Mouse (Mus musculus) forebrain, embryonic 15.5 days (tissue): ENCODE data around the gene Sim2. TPM values are rescaled to one million over a fixed set of nuclear protein-coding genes. Genes with fewer than 3 reads are reported as not detected.
A peak's percentile ranks its signal among the peaks of the same experiment; 100 is the strongest.

Experiments
- ATAC-seq: fragments of 200-750 bp; cut with Nextera tagmentation; replicated peaks from 2 replicates; pipeline ENCODE4 v1.8.0; 2017; ENCODE audit warnings: mild to moderate bottlenecking, moderate TSS enrichment, moderate library complexity
- H3K27ac ChIP-seq: fragments of 300-500 bp; sonication (generic); replicated peaks from 2 replicates; pipeline ENCODE4 v1.5.1; 2015; ENCODE audit warnings: mild to moderate bottlenecking, inconsistent platforms
- H3K27me3 ChIP-seq: fragments of 300-500 bp; sonication (generic); 2 replicates; pipeline ENCODE4 v1.6.1; 2015; ENCODE audit warnings: inconsistent platforms
- H3K36me3 ChIP-seq: fragments of 300-500 bp; sonication (generic); 2 replicates; pipeline ENCODE4 v1.6.1; 2015; ENCODE audit warnings: mild to moderate bottlenecking, inconsistent platforms
- H3K4me1 ChIP-seq: fragments of 300-500 bp; sonication (generic); 2 replicates; pipeline ENCODE4 v1.6.1; 2015; ENCODE audit warnings: inconsistent platforms
- H3K4me2 ChIP-seq: fragments of 300-500 bp; sonication (generic); replicated peaks from 2 replicates; pipeline ENCODE4 v1.6.1; 2015; ENCODE audit warnings: mild to moderate bottlenecking, inconsistent platforms
- H3K4me3 ChIP-seq: fragments of 300-500 bp; sonication (generic); 2 replicates; pipeline ENCODE4 v1.5.1; 2015; ENCODE audit warnings: mild to moderate bottlenecking, inconsistent platforms
- H3K9ac ChIP-seq: fragments of 300-500 bp; sonication (generic); replicated peaks from 2 replicates; pipeline ENCODE4 v1.6.1; 2015; ENCODE audit warnings: mild to moderate bottlenecking, inconsistent platforms
- H3K9me3 ChIP-seq: fragments of 300-500 bp; sonication (generic); 2 replicates; pipeline ENCODE4 v1.6.1; 2016; ENCODE audit warnings: inconsistent platforms
- WGBS: fragments of 180-500 bp; shearing (Covaris S2); methylation state at CpG from one replicate; pipeline ENCODE4 v1.1.7; 2015; ENCODE audit warnings: mixed read lengths; 5-methylcytosine and 5-hydroxymethylcytosine counted together
- polyA plus RNA-seq: library from polyadenylated mRNA; unstranded; fragments of >200 nt; fragmentation: Nextera tagmentation; extraction: Ambion mirVana; gene quantifications from 2 replicates; pipeline ENCODE4 v1.2.1, GENCODE M21; 2015

The Sim2 gene
- polyA plus RNA-seq, 1 experiment from 2014 or later = 0.04 TPM

DNA sequence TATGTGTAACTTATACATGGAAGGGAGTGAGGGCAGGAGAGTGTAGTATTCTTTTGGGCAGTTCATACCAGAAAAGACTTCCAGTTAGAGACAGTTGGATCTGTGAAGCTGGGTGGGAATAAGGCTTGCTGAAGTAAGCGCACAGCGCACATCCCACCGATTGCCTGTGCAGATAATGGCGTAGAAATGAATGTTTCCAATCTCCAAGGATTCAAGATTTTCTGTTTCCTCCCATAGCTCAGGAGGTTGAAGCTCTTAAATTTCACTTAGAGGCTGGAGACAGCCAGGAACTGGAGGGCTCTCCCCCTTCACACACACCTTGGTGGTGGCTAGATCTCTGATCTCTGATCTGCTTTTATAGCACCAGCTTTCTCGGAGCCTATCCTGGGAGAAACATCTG is 3.1 kb upstream of the Sim2 start:
- peaks cover 92% of the 10 kb centered on the region for H3K27me3 ChIP-seq
- no peak overlapping the region for H3K4me2 ChIP-seq
- H3K27ac ChIP-seq = no peak overlapping the region
- WGBS = 13% methylated on average over 5 of the region's 5 CpGs
- H3K36me3 ChIP-seq = no peaks in the 10 kb centered on the region
- no peak for ATAC-seq
- peaks cover 15% of the 10 kb centered on the region for H3K4me1 ChIP-seq
- H3K4me3 ChIP-seq = no peak overlapping the region
- H3K9me3 ChIP-seq = no peaks in the 10 kb centered on the region
- H3K9ac ChIP-seq = no peak overlapping the region

DNA sequence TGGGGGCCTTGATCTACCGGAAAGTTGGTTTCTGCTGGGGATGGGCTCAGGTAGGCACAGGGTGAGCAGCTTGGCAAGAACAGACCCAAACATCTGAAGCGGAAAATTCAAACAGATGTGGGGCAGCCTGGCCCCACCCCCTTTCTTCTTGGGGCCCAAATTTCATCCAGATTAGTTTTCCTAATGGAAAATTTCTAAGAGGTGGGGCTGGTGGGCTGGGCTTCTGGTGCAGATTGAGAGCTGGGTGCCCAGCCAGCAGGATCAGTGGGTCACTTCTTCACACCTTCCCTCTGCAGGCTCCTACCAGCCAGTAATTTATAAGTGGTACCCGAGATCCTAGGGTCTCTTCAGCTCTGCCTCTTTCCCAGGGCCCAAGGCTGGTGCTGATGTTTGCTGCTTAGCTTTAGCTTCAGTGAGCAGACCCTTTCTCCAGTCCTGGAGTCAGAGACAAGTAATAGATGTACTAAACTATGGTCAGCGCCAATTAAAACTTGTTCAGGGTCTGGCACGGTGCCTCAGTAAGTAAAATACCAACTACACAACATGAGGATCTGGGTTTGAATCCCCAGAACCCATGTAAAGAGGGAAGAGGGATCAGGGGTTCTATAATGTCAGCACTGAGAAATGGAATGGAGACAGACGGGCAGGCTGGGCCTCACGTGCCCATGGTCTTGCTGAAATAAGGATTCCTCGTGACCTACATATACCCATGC is 2.6 kb upstream of the Sim2 start:
- Histone ChIP-seq H3K4me2 (no peak overlapping the region), H3K27ac (no peak overlapping the region), H3K4me1 (peaks cover 15% of the 10 kb centered on the region), H3K27me3 (peaks cover 90% of the 10 kb centered on the region), H3K36me3 (no peaks in the 10 kb centered on the region), H3K4me3 (no peak overlapping the region), H3K9ac (no peak overlapping the region), H3K9me3 (no peaks in the 10 kb centered on the region)
- ATAC-seq = no peak
- 6% methylated on average over 8 of the region's 8 CpGs for WGBS

DNA sequence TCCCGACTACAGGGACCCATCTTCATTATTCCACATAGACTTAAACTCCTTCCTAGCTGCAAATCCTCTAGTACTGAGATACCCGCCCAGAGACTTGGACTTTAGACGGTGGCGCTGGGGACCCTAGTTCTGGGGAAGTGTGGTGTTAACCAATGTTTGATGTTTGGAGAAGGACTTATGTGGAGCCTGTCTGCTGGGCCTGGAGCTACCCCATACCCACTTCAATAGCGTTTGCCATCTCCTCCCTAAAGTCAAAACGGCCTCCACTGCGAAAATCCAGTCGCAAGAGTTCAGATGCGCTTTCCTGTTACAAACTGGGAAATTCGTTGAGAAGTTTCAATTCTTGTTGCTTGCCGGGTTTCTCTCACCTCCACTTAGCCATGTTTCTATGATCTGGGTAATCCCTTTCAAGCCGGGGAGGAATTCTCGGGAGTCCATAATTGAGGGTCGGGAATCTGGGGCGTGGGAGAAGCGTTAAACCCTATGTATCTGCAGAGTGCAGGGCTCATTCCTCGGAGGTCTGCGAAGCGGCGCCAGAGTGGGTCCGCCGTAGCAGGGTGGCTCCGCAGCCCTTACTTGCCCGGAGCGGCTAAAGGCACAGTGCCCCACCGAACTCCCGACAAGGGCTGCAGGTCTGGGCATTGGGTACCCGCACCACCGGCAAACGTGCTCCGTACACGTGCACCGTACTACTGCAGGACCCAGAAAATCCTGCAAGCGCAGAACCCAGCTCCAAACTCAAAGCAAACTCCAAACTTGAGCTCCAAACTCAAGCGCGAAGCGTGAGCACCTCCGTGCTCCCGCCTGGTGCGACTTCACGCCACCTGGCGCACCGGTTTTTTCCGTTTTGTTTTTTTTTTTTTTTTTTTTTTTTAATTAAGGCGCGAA is 1.5 kb upstream of the Sim2 start:
- H3K9ac ChIP-seq = no peak overlapping the region
- no peak overlapping the region for H3K27ac ChIP-seq
- H3K4me2 ChIP-seq = no peak overlapping the region
- H3K4me3 ChIP-seq = no peak overlapping the region
- peaks cover 15% of the 10 kb centered on the region for H3K4me1 ChIP-seq
- no peak for ATAC-seq
- no peaks in the 10 kb centered on the region for H3K9me3 ChIP-seq
- H3K36me3 ChIP-seq = no peaks in the 10 kb centered on the region
- H3K27me3 ChIP-seq = peaks cover 90% of the 10 kb centered on the region
- WGBS = 1% methylated on average over 46 of the region's 46 CpGs

DNA sequence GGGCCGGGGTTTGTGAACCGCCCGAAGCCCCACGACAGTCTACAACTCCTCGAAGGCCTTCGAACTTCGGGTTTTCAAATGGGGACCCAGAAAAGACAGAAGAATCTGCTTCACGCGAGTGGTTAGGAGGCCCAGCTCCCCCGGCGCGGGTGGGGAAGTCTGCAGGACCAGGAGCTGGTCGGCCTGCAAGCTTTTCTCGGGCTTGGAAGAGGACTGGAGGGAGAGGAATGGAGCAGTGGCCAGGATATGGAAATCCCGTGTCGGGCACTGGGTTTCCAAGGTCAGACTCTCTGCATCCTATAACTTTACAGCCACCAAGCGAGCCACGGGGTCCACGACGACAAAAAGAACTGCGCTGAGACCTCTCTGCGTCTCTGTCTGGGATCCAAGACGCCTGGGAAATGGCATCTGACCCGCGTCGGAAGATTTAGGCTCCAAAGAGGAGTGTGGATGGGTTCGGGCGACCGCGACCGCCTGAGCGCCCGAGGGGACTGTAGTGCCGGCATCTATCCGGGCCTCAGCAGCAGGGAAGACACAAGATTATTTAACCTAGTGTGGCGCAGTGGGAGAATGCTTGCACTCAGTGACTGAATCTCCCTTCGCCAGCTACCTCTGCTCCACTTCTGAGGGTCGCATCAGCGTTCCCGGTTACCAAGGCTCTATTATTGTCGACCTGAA is 744 bp upstream of the Sim2 start:
- no peaks in the 10 kb centered on the region for H3K9me3 ChIP-seq
- no peaks in the 10 kb centered on the region for H3K36me3 ChIP-seq
- no peak overlapping the region for H3K9ac ChIP-seq
- H3K4me1 ChIP-seq = peaks cover 15% of the 10 kb centered on the region
- H3K27ac ChIP-seq = no peak overlapping the region
- under 1% methylated on average over 41 of the region's 41 CpGs for WGBS
- H3K4me3 ChIP-seq = no peak overlapping the region
- H3K4me2 ChIP-seq = no peak overlapping the region
- H3K27me3 ChIP-seq = peaks cover 92% of the 10 kb centered on the region
- ATAC-seq = no peak

DNA sequence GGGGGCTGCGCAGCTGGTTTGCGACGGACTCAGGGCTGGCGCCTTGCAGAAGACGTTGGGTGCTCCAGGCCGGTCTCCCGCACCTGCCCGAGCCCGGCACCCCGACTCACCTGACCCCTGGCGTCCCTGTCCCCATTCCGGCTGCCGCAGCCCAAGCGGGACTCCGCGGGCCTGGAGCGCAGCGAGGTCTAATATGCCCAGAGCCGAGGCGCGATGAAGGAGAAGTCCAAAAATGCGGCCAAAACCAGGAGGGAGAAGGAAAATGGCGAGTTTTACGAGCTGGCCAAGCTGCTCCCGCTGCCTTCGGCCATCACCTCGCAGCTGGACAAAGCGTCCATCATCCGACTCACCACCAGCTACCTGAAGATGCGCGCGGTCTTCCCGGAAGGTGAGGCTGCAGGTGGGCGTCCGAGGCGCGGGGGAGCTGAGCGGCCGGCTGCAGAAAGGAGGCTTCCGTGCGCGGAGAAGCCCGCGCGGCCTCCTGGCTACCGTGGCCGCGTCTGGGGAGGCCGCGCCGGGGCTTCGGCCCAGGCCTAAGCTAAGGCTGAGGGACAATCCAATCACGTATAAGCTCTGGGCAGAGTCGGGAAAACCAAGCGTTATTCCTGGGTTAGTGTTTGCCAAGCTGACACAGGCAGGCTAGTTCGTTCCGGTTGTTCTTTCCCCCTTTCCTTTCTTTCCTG is 1.0 kb downstream of the Sim2 start:
- H3K4me2 ChIP-seq = peak overlapping the region; percentile 37
- no peaks in the 10 kb centered on the region for H3K36me3 ChIP-seq
- H3K27ac ChIP-seq = no peak overlapping the region
- H3K9ac ChIP-seq = no peak overlapping the region
- H3K4me3 ChIP-seq = peak overlapping the region; percentile 30
- peaks cover 93% of the 10 kb centered on the region for H3K27me3 ChIP-seq
- H3K9me3 ChIP-seq = no peaks in the 10 kb centered on the region
- H3K4me1 ChIP-seq = peaks cover 15% of the 10 kb centered on the region
- ATAC-seq = no peak
- WGBS = under 1% methylated on average over 57 of the region's 57 CpGs

DNA sequence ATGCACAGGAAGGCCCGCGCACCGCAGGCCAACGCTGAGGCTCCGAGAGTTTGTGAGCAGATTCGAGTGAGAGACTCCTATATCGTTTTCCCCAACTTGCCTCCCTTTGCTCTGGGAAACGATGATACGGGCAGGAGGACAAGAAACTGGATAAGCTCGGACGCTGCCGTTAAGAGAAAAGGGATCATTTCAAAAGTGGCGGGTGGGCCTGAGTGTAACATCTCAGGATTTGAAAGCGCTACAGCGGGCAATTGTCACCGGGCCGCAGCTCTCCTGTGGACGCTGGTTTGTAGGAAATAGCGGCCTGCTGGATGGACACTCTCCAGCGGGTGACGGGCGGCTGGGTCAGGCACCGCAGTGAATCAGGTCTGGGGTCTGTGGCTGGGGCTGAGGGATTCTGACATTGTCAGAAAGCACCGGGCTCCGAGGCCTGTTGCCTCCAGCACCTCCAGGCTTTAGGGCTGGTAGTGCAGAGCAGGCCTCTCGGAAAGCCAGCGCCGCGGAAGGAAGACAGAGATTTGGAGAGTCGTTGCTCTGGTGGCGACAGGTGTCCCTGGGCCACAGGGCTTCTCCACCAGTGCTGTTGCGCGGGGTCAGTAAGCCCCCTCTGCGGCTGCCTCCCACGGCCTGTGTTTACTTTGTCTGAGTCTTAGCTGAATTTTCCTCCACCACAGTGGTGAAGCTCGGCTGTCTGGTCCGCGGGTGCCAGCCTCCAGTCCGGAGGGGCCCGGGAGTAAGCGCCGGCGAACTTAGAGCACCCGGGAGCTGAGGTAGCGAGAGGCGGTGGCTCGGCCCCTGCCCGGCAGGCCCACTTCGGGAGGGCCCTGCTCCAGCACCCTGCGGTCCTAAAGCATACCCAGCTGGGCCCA is 2.2 kb downstream of the Sim2 start:
- Histone ChIP-seq H3K4me3 (no peak overlapping the region), H3K4me2 (no peak overlapping the region), H3K27me3 (peaks cover 93% of the 10 kb centered on the region), H3K4me1 (peaks cover 15% of the 10 kb centered on the region), H3K9ac (no peak overlapping the region), H3K9me3 (no peaks in the 10 kb centered on the region), H3K27ac (no peak overlapping the region), H3K36me3 (no peaks in the 10 kb centered on the region)
- WGBS = 3% methylated on average over 50 of the region's 50 CpGs
- ATAC-seq = no peak

DNA sequence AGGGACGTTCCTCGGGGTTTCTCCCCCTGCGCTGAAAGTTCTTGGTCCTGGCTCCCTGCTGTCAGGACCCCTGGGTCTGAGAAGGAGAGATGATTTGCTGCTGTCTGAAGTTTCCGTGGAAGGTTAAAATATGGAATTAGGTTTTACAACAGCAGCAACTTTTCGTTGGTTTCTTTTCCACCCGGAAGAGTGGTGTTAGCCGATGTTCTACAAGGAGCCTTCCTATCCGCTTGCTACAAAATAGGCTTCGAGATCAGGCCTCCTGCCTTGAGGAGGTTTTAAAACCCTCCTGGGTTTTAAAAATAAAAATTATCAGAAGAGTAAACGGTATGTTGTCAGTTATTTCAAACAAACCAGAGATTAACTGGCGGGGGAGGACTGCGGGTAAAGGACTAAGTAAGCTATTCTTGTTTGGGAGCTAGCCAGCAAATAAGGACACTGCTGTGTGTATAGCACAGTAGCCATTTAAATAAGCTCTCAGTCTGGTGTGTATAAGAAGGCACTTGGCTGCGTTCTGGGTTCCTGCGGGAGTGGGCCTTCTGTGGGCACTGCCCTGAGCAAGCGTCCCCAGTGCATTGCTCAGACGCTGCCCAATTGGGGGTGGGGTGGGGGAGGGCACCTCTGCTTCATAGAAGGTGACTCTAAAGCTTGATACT is 3.0 kb downstream of the Sim2 start:
- H3K4me2 ChIP-seq = no peak overlapping the region

DNA sequence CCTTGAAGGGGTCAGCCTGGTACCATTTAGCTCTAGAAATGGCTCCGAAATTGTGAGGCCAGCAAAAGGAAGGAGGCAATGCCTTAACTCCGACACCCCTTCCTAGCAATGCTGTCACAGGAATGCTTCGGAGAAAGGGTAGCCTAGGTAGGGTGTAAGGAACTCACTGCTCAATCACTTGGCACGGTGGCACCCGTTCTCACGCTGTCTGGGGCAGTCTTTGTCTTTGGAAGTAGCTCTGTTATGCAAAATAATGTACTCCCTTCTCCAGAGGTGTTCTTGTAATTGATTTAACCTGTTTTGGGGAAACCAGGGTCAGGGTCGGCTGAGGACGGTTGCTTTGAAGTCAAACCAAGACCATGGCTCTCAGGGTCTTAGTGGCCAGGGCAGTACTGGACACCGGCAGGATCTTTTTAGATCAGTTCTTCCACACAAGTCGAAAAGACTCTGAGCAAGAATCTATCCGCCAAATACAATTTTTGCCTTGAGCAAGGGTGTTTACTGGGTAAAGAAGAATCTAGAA is 3.6 kb downstream of the Sim2 start:
- ATAC-seq = no peak
- H3K4me1 ChIP-seq = peaks cover 15% of the 10 kb centered on the region

More for the DNA sequence above, 3.0 kb downstream of the Sim2 start:
- Histone ChIP-seq H3K27ac (no peak overlapping the region), H3K9ac (no peak overlapping the region), H3K4me1 (peaks cover 15% of the 10 kb centered on the region), H3K36me3 (no peaks in the 10 kb centered on the region), H3K9me3 (no peaks in the 10 kb centered on the region), H3K27me3 (peaks cover 93% of the 10 kb centered on the region), H3K4me3 (no peak overlapping the region)
- ATAC-seq = no peak
- 6% methylated on average over 16 of the region's 16 CpGs for WGBS

DNA sequence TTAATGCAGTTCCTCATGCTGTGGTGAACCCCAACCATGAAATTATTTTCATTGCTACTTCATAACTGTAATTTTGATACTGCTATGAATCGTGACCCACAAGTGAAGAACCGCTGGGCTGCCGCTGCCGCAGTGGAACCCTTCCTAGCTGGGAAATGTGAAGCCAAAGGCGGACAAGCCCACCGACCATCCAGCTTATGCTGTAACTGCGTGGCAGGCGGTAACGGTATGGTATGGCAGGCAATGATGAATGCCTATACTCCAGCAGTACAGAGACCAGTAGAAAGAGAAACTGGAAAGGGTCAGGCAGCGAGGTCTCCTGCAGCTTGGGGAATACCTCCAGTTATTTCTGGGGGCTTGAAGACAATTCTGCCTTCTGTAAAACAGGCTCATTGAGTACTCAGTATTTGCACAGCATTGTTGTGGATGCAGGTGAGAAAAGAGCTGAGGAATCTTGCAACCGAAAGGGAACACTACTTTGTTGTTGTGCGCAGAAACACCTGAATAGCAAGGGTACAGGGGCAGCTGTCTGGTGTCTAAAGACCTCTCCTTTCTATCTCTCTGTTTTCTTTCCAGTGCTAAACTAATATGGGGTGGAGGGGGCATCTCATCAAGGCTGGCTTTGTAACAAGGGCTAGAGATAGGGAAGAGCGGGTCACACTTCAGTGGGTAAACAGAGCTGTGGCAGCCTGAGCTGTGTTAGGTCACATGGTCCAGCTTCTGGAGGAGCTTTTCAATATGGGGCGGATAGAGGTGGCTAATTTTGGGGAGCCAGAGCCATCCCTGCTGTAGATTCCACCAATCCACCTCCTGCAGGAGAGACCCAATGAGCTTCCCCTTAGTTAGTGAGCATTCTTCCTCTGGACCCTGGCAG is 4.3 kb downstream of the Sim2 start:
- WGBS = 4% methylated on average over 14 of the region's 14 CpGs
- Histone ChIP-seq H3K36me3 (no peaks in the 10 kb centered on the region), H3K4me1 (peaks cover 15% of the 10 kb centered on the region), H3K9me3 (no peaks in the 10 kb centered on the region), H3K27me3 (peaks cover 93% of the 10 kb centered on the region), H3K27ac (no peak overlapping the region), H3K4me2 (no peak overlapping the region), H3K9ac (no peak overlapping the region), H3K4me3 (no peak overlapping the region)
- ATAC-seq = no peak

More for the DNA sequence above, 3.6 kb downstream of the Sim2 start:
- H3K27ac ChIP-seq = no peak overlapping the region
- no peaks in the 10 kb centered on the region for H3K36me3 ChIP-seq
- H3K4me2 ChIP-seq = no peak overlapping the region
- no peaks in the 10 kb centered on the region for H3K9me3 ChIP-seq
- peaks cover 93% of the 10 kb centered on the region for H3K27me3 ChIP-seq
- no peak overlapping the region for H3K4me3 ChIP-seq
- WGBS = 3% methylated on average over 11 of the region's 11 CpGs
- H3K9ac ChIP-seq = no peak overlapping the region
